In the genomic region with DNA sequence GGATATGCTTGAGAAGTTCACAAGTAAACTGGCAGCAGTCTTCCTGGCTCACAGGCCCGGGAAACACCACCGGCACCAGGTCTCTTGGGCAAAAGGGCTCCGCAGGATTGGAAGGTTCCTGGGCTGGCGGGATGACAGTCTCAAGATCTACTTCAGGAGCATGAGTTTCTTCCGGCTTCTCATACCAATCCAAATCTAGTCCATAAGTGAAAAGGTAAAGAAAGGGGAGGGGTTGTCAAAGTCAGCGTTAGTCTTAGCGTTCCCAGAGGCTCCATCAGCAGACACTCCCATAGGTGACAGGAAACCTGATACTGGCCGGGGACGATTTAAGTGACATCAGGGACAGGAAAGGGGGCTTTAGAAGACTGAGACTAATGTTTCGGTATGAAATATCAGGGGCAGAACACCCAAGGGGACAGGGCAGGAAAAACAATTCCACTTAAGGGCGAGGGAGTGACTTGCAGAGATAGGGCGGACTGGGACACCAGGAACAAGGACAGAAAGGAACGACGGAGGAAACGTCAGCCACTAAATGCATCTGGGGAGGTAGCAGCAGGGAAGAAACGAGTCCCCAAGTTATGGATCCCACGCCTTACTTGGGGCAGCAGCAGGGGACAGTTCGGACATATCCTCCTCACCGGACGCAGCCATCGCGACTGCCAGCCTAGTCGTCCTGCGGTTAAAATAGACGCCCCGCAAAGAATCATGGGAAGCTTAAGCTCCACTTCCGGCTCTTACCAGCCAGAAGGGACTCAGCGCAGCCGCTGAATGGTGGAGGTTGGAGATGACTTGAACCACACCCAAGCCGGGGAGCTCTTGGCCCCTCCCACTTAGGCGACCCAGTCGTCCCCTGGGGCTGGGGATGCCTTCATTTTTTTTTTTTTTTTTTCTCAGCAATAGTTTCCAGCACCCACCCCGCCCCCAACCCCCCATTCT, we compare ENCODE assay signal across 8 mouse cellular contexts. TPM values are rescaled to one million over a fixed set of nuclear protein-coding genes. Genes with fewer than 3 reads are reported as not detected.
A peak's percentile ranks its signal among the peaks of the same experiment; 100 is the strongest.
DNase-seq lines count a peak whose midpoint lies in the region; ATAC-seq lines count a peak whose summit lies in the region.

A gene (minus strand): TSS at position 707 of the 936 bp plus-strand sequence.

- H3K79me2 ChIP-seq in macrophage (ENCODE audit: inconsistent target): peaks cover 40% of the 10 kb centered on the region

- ATAC-seq in hindbrain, embryonic 15.5 days (ENCODE audit: low FRiP score, low read depth): peak; percentile 89

- peak within 1 kb of the TSS; percentile 71 for H3K4me3 ChIP-seq in hindbrain, embryonic 15.5 days
- peak within 1 kb of the TSS; percentile 99 for H3K4me3 ChIP-seq in macrophage (ENCODE audit: inconsistent target)

- H3K27me3 ChIP-seq in hindbrain, embryonic 15.5 days: no peaks in the 10 kb centered on the region

- peak within 1 kb of the TSS; percentile 73 for H3K27ac ChIP-seq in hindbrain, embryonic 15.5 days (replicated peaks)
- peak within 1 kb of the TSS; percentile 78 for H3K27ac ChIP-seq in macrophage

- peak; percentile 88 for DNase-seq in WW6 (ENCODE audit: low read depth, low spot score)
- DNase-seq in cerebellum, postnatal 36 days: peak; percentile 84
- peak; percentile 85 to 88 for DNase-seq in frontal cortex, postnatal 36 days (ENCODE audit: low spot score in 2 of 2)
- peak; percentile 88 to 89 for DNase-seq in left cerebral cortex, adult 18-20 months (ENCODE audit: low spot score in 2 of 2)
- DNase-seq in right cerebral cortex, postnatal 10 days (ENCODE audit: low spot score in 2 of 2): peak; percentile 93 to 94
- peak; percentile 74 for DNase-seq in urinary bladder, postnatal 25 days (ENCODE audit: low spot score)

- H3K36me3 ChIP-seq in hindbrain, embryonic 15.5 days: 0 out of 2 replicates have a peak, but pooled peaks cover under 1% of the 10 kb centered on the region
- H3K36me3 ChIP-seq in macrophage (ENCODE audit: inconsistent target): peaks cover 22% of the 10 kb centered on the region; the same call in 1 of the 2 replicates

- H3K9ac ChIP-seq in hindbrain, embryonic 15.5 days: peak within 1 kb of the TSS; percentile 75

- H3K4me2 ChIP-seq in hindbrain, embryonic 15.5 days: peak within 1 kb of the TSS; percentile 86

- H3K9me3 ChIP-seq in hindbrain, embryonic 15.5 days: no peaks in the 10 kb centered on the region

- peaks cover 14% of the 10 kb centered on the region for H3K4me1 ChIP-seq in hindbrain, embryonic 15.5 days (replicated peaks)

- WGBS in hindbrain, embryonic 15.5 days: 7% methylated on average over 33 of the region's 33 CpGs
- WGBS in macrophage (ENCODE audit: missing documents): 3% methylated on average over 33 of the region's 33 CpGs

RNA-seq across cellular contexts. Expression of the gene that starts here (rescaled TPM):
- 22.9 and 24.2 TPM in 2 replicates for polyA plus RNA-seq in hindbrain, embryonic 15.5 days (2015; fragmentation: Nextera tagmentation; extraction: Ambion mirVana)
- total RNA-seq in left cerebral cortex, adult 18-20 months (2021): 10 to 100 TPM; 13.5 to 14.3 TPM
- 1 to 10 TPM in 24 of 26 experiments, not detected in 2; 1.0 to 9.0 (median 4.4) TPM for total RNA-seq in macrophage (2018; cell fraction: chromatin; rRNA removed)
- 10 to 100 TPM in 21 of 26 experiments, 1 to 10 TPM in 5; 7.3 to 25.4 (median 20.5) TPM for total RNA-seq in macrophage (2018; cell fraction: cytosol; rRNA removed)
- total RNA-seq in macrophage (2018; cell fraction: nucleus; rRNA removed): 10 to 100 TPM in 13 of 26 experiments, 1 to 10 TPM in 13; 2.9 to 20.2 (median 9.9) TPM
- 8.1 to 18.8 TPM (median 17.6 TPM) in 3 replicates for polyA plus RNA-seq in macrophage (2018)

Comparison
In these comparisons a context has a peak if more than half of its experiments do, and no peak if none do; other contexts are left out.
1. Peak in every context shown above with its lines: DNase-seq, ATAC-seq, H3K4me3 ChIP-seq and H3K27ac ChIP-seq.